Mouse (Mus musculus): ENCODE data around the gene Pcolce. TPM values are rescaled to one million over a fixed set of nuclear protein-coding genes. Genes with fewer than 3 reads are reported as not detected.

The Pcolce gene
- polyA plus RNA-seq, 1 experiment from 2014 or later: 12.9 TPM

- H3K27ac ChIP-seq (ENCODE audit: low read depth): no peak overlapping the region
- no peak for TF ChIP-seq CTCF (IDR thresholded peaks at IDR 0.05; ENCODE audit: low read depth)
- TF ChIP-seq EP300 (IDR thresholded peaks at IDR 0.05; ENCODE audit: low read depth): no peak
- no peak overlapping the region for H3K4me3 ChIP-seq (ENCODE audit: low read depth, low read length)
- no peaks in the 10 kb centered on the region for H3K9me3 ChIP-seq (ENCODE audit: low read length)
- DNase-seq (no peak), ATAC-seq (no peak)
- no peak overlapping the region for H3K9ac ChIP-seq (replicated peaks)
- peaks cover 24% of the 10 kb centered on the region for H3K4me1 ChIP-seq (ENCODE audit: insufficient read depth)
- WGBS (ENCODE audit: insufficient replicate concordance): 75% methylated on average over 8 of the region's 8 CpGs
- H3K4me2 ChIP-seq (ENCODE audit: low read depth, low read length): no peak overlapping the region
- H3K36me3 ChIP-seq (replicated peaks; ENCODE audit: insufficient read depth, low read length): no peaks in the 10 kb centered on the region
- no peaks in the 10 kb centered on the region for H3K27me3 ChIP-seq (ENCODE audit: insufficient read depth, low read length)
Observed at GRCm38 (mm10) chr5:137568223-137568798, 45.3 kb downstream of the Pcolce start.

- peaks cover 20% of the 10 kb centered on the region for H3K4me1 ChIP-seq (ENCODE audit: insufficient read depth)
- ATAC-seq: no peak
- no peaks in the 10 kb centered on the region for H3K27me3 ChIP-seq (ENCODE audit: insufficient read depth, low read length)
- 92% methylated on average over 5 of the region's 5 CpGs for WGBS (ENCODE audit: insufficient replicate concordance)
- H3K9me3 ChIP-seq (ENCODE audit: low read length): no peaks in the 10 kb centered on the region
- no peak overlapping the region for H3K4me3 ChIP-seq (ENCODE audit: low read depth, low read length)
- no peak overlapping the region for H3K27ac ChIP-seq (ENCODE audit: low read depth)
- TF ChIP-seq CTCF (IDR thresholded peaks at IDR 0.05; ENCODE audit: low read depth) (no peak), EP300 (IDR thresholded peaks at IDR 0.05; ENCODE audit: low read depth) (no peak)
- no peak for DNase-seq
- no peak overlapping the region for H3K4me2 ChIP-seq (ENCODE audit: low read depth, low read length)
- H3K9ac ChIP-seq (replicated peaks): no peak overlapping the region
- H3K36me3 ChIP-seq (replicated peaks; ENCODE audit: insufficient read depth, low read length): no peaks in the 10 kb centered on the region
Observed at GRCm38 (mm10) chr5:137566416-137566815, 47.2 kb downstream of the Pcolce start.

- H3K4me2 ChIP-seq (ENCODE audit: low read depth, low read length): no peak overlapping the region
- no peak for ATAC-seq
- no peaks in the 10 kb centered on the region for H3K27me3 ChIP-seq (ENCODE audit: insufficient read depth, low read length)
- H3K4me1 ChIP-seq (ENCODE audit: insufficient read depth): peaks cover 13% of the 10 kb centered on the region
- DNase-seq: no peak
- no peak for TF ChIP-seq EP300 (IDR thresholded peaks at IDR 0.05; ENCODE audit: low read depth)
- TF ChIP-seq CTCF (IDR thresholded peaks at IDR 0.05; ENCODE audit: low read depth): no peak
- H3K36me3 ChIP-seq (replicated peaks; ENCODE audit: insufficient read depth, low read length): no peaks in the 10 kb centered on the region
- H3K4me3 ChIP-seq (ENCODE audit: low read depth, low read length): no peak overlapping the region
- H3K9me3 ChIP-seq (ENCODE audit: low read length): no peaks in the 10 kb centered on the region
- 78% methylated on average over 6 of the region's 6 CpGs for WGBS (ENCODE audit: insufficient replicate concordance)
- no peak overlapping the region for H3K27ac ChIP-seq (ENCODE audit: low read depth)
- H3K9ac ChIP-seq (replicated peaks): no peak overlapping the region
Observed at GRCm38 (mm10) chr5:137565744-137566143, 47.8 kb downstream of the Pcolce start.

- no peak overlapping the region for H3K9ac ChIP-seq (replicated peaks)
- no peak overlapping the region for H3K27ac ChIP-seq (ENCODE audit: low read depth)
- ATAC-seq: no peak
- no peak overlapping the region for H3K4me2 ChIP-seq (ENCODE audit: low read depth, low read length)
- no peak for DNase-seq
- no peak overlapping the region for H3K4me3 ChIP-seq (ENCODE audit: low read depth, low read length)
- no peaks in the 10 kb centered on the region for H3K36me3 ChIP-seq (replicated peaks; ENCODE audit: insufficient read depth, low read length)
- H3K27me3 ChIP-seq (ENCODE audit: insufficient read depth, low read length): peaks cover 4% of the 10 kb centered on the region; the same call in 1 of the 2 replicates
- TF ChIP-seq EP300 (IDR thresholded peaks at IDR 0.05; ENCODE audit: low read depth) (no peak), CTCF (IDR thresholded peaks at IDR 0.05; ENCODE audit: low read depth) (no peak)
- 63% methylated on average over 10 of the region's 10 CpGs for WGBS (ENCODE audit: insufficient replicate concordance)
- H3K4me1 ChIP-seq (ENCODE audit: insufficient read depth): no peaks in the 10 kb centered on the region
- H3K9me3 ChIP-seq (ENCODE audit: low read length): no peaks in the 10 kb centered on the region
Observed at GRCm38 (mm10) chr5:137562965-137563364, 50.6 kb downstream of the Pcolce start.

GRCm38 (mm10) chr5:137561556-137561955 lies 52.0 kb downstream of the Pcolce start:
- Histone ChIP-seq H3K4me2 (ENCODE audit: low read depth, low read length) (no peak overlapping the region), H3K27ac (ENCODE audit: low read depth) (no peak overlapping the region), H3K4me3 (ENCODE audit: low read depth, low read length) (no peak overlapping the region), H3K27me3 (ENCODE audit: insufficient read depth, low read length) (peaks cover 4% of the 10 kb centered on the region; the same call in 1 of the 2 replicates), H3K9me3 (ENCODE audit: low read length) (no peaks in the 10 kb centered on the region), H3K4me1 (ENCODE audit: insufficient read depth) (no peaks in the 10 kb centered on the region), H3K36me3 (replicated peaks; ENCODE audit: insufficient read depth, low read length) (no peaks in the 10 kb centered on the region), H3K9ac (replicated peaks) (no peak overlapping the region)
- DNase-seq (no peak), ATAC-seq (no peak)
- WGBS (ENCODE audit: insufficient replicate concordance): 70% methylated on average over 6 of the region's 6 CpGs
- TF ChIP-seq CTCF (IDR thresholded peaks at IDR 0.05; ENCODE audit: low read depth) (no peak), EP300 (IDR thresholded peaks at IDR 0.05; ENCODE audit: low read depth) (no peak)

Other genes with a start within 250 kb of the Pcolce start
- 0.01 and 0.06 TPM in 2 replicates for gene Zan, start 136.7 kb downstream of the Pcolce start, polyA plus RNA-seq (2015; fragmentation: Nextera tagmentation; extraction: Ambion mirVana)
- 27.5 and 27.7 TPM in 2 replicates for gene Pop7, start 111.3 kb downstream of the Pcolce start, polyA plus RNA-seq (2015; fragmentation: Nextera tagmentation; extraction: Ambion mirVana)
- gene Gigyf1, start 95.2 kb downstream of the Pcolce start, polyA plus RNA-seq (2015; fragmentation: Nextera tagmentation; extraction: Ambion mirVana): 2.8 and 4.0 TPM in 2 replicates
- gene Epo, start 80.5 kb downstream of the Pcolce start, polyA plus RNA-seq (2015; fragmentation: Nextera tagmentation; extraction: Ambion mirVana): 0.13 and 0.26 TPM in 2 replicates
- gene Gnb2, start 80.3 kb downstream of the Pcolce start, polyA plus RNA-seq (2015; fragmentation: Nextera tagmentation; extraction: Ambion mirVana): 165 and 177 TPM in 2 replicates
- gene Actl6b, start 60.3 kb downstream of the Pcolce start, polyA plus RNA-seq (2015; fragmentation: Nextera tagmentation; extraction: Ambion mirVana): not detected in 2 replicates
- gene Tfr2, start 43.9 kb downstream of the Pcolce start, polyA plus RNA-seq (2015; fragmentation: Nextera tagmentation; extraction: Ambion mirVana): 148 and 157 TPM in 2 replicates
- 26.2 and 28.3 TPM in 2 replicates for gene Mospd3, start 12.7 kb downstream of the Pcolce start, polyA plus RNA-seq (2015; fragmentation: Nextera tagmentation; extraction: Ambion mirVana)
- gene Fbxo24, start 15.2 kb upstream of the Pcolce start, polyA plus RNA-seq (2015; fragmentation: Nextera tagmentation; extraction: Ambion mirVana): not detected in 2 replicates
- gene Lrch4, start 15.3 kb upstream of the Pcolce start, polyA plus RNA-seq (2015; fragmentation: Nextera tagmentation; extraction: Ambion mirVana): 24.1 and 24.3 TPM in 2 replicates
- 2.4 and 2.6 TPM in 2 replicates for gene Gm20605, start 15.4 kb upstream of the Pcolce start, polyA plus RNA-seq (2015; fragmentation: Nextera tagmentation; extraction: Ambion mirVana)
- 3.4 and 4.0 TPM in 2 replicates for gene Sap25, start 27.6 kb upstream of the Pcolce start, polyA plus RNA-seq (2015; fragmentation: Nextera tagmentation; extraction: Ambion mirVana)
- gene Irs3, start 31.9 kb upstream of the Pcolce start, polyA plus RNA-seq (2015; fragmentation: Nextera tagmentation; extraction: Ambion mirVana): 0.11 TPM in 1 of 2 replicates, not detected in the other
- gene Agfg2, start 70.9 kb upstream of the Pcolce start, polyA plus RNA-seq (2015; fragmentation: Nextera tagmentation; extraction: Ambion mirVana): 29.5 and 34.1 TPM in 2 replicates
- gene Nyap1, start 127.8 kb upstream of the Pcolce start, polyA plus RNA-seq (2015; fragmentation: Nextera tagmentation; extraction: Ambion mirVana): 0.11 and 0.18 TPM in 2 replicates
- gene Tsc22d4, start 131.9 kb upstream of the Pcolce start, polyA plus RNA-seq (2015; fragmentation: Nextera tagmentation; extraction: Ambion mirVana): 65.3 and 65.9 TPM in 2 replicates
- 13.4 and 18.1 TPM in 2 replicates for gene Ppp1r35, start 165.1 kb upstream of the Pcolce start, polyA plus RNA-seq (2015; fragmentation: Nextera tagmentation; extraction: Ambion mirVana)
- gene Mepce, start 173.9 kb upstream of the Pcolce start, polyA plus RNA-seq (2015; fragmentation: Nextera tagmentation; extraction: Ambion mirVana): 4.7 and 5.0 TPM in 2 replicates
- gene Zcwpw1, start 174.0 kb upstream of the Pcolce start, polyA plus RNA-seq (2015; fragmentation: Nextera tagmentation; extraction: Ambion mirVana): 1.5 and 1.9 TPM in 2 replicates
- 8.7 and 12.1 TPM in 2 replicates for gene Pilra, start 222.5 kb upstream of the Pcolce start, polyA plus RNA-seq (2015; fragmentation: Nextera tagmentation; extraction: Ambion mirVana)
- 11.7 and 11.9 TPM in 2 replicates for gene Pilrb1, start 244.3 kb upstream of the Pcolce start, polyA plus RNA-seq (2015; fragmentation: Nextera tagmentation; extraction: Ambion mirVana)